Mouse (Mus musculus) heart, postnatal 14 days (tissue): ENCODE results near the gene Tll1. TPM values are rescaled to one million over a fixed set of nuclear protein-coding genes. Genes with fewer than 3 reads are reported as not detected.
"Not testable (repeated sequence)": the region's sequence is repeated elsewhere in the genome, so short reads cannot be mapped to it uniquely, and the experiment has no call there.

Source experiments
- DNase-seq, 2 experiments: peaks; one replicate each; pipeline ENCODE4 v3.0.0; 2021 to 2022
- intact Hi-C: fragments of 180-260 bp; cut with DNase I; formaldehyde crosslinking; loops from one replicate; pipeline ENCODE4 v1.15.1; 2025
- total RNA-seq, 2 experiments: library from RNA; stranded (reverse); gene quantifications; 2 replicates each; pipeline ENCODE4 v1.2.3; 2021

Tll1 gene
- total RNA-seq, 2 experiments from 2014 or later, result 1.6 to 2.3 TPM

DNA sequence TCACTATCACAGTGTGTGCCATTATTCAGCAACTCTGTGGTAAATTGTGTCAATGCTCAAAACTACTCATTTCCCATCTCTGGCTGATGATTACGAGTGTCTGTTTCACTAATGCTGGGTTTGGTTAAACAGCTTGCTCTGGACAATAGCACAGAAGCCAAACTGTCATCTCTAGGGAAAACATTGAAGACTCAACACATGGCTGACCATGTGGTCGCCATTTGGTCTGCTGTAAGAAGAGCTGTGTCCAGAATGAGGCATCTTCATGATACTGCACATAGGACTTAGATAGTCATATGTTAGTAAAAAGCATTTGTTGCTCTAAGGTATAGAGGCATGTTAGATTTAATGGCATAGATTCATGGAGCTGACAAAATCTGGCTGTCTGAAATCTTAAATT, 98.9 kb downstream of the Tll1 start:
- intact Hi-C loops, result no loop called here
- no peak for DNase-seq

DNA sequence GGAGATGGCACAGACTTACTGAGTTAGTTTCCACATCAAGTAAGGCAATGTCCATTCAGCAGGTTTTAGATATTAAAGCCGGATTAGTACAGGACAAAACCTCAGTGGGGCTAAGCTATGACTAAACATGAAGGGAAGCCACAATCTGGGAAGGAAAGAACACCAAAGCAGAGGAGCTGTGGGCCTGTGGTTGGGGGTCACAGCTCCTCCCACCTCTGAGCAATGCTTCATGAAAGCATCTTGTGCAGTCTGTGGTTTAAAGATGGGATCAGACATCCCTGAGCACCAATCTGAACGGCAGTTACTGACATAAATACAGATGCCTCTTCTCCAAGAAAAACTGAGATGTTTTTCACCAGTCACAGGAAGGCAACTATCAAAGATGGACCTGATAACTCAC, 132.7 kb downstream of the Tll1 start:
- no peak for DNase-seq
- intact Hi-C loops, result no loop called here

DNA sequence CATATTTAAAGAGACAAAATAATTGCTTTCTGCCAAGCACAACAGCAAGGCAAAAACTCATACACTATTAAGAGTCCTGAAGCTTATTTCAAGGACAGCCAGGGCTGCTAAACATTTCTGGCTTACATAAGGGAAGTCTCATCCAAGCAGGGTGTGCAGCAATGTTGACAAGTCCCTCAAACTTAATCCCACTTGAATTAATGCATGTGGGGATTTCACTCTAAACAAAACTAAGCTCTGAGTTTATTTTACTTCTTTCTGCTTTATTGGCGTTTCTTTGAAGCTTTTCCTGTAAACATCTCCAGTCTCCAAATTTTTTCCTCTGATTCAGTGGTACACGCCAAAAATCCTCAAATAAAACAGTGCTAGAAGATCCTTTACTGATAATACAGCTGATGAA, 146.2 kb downstream of the Tll1 start:
- intact Hi-C loops, result no loop called here

GRCm38 (mm10) chr8:64057571-64057970, 148.5 kb downstream of the Tll1 start:
- DNase-seq, result no peak
- intact Hi-C loops, result no loop called here

More for the DNA sequence above, 146.2 kb downstream of the Tll1 start:
- no peak for DNase-seq

- intact Hi-C loops, result no loop called here
- DNase-seq, result no peak
These were observed 157.5 kb downstream of the Tll1 start for GRCm38 (mm10) chr8:64048556-64048955.

DNA sequence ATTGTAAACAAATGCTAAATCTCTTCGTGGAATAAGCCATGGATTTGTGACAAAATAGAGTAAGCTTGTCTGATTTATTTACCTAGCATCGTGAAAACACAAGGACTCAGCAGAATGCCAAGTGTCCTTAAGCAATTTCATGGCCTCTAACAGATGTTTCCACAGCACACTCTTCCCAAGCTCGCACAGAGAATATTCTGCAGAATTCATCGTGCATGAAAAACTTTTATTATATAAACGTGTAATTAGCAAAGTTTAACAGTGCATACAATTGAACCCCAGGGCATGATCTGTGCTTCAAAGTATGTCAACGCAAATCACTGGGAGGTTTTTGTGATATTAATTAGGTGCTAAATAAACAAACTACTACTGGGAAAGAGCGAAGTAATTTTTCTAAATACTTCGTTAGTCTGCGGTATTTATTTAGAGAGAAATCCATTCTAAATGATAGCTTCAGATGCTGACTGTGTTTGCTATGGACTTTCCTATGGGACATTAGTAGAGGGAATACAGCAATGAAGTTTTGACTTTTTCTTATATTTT, 158.0 kb downstream of the Tll1 start:
- no peak for DNase-seq
- intact Hi-C loops, result no loop called here

- DNase-seq, result no peak
- intact Hi-C loops, result no loop called here
These were observed 164.7 kb downstream of the Tll1 start for GRCm38 (mm10) chr8:64041303-64041884.

DNA sequence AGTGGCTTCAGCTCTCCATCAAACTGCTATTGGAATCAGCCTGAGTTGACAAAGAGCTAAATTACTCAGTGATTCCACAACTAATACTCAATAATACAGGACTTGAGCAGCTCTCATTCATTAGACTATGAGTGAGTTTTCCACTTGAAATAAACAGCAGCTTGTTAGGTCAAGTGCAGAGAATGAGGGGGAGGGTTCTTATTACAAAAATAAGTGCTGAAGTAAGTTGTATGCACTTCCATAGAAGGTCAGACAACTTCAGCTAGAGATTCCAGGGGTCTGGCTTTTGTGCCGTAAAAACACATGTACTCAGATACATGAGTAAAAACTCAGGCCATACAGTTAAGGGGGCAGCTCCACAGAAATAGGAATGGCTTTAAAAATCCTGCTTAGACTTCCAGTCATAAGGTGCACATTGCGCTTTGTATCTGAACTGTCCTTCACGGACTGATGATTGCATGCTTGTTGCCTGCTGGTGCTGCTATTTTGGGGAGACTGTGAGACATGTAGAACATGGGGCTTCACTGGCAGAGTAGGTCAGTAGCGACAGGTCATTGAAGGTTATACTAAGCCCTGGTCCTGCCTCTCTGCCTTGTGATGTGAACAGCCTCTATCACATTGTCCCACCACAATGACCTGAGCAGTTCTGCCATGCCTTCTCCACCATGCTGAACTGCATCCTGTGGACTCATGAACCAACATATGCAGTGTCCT, 175.2 kb downstream of the Tll1 start:
- intact Hi-C loops, result no loop called here
- DNase-seq, result no peak

DNA sequence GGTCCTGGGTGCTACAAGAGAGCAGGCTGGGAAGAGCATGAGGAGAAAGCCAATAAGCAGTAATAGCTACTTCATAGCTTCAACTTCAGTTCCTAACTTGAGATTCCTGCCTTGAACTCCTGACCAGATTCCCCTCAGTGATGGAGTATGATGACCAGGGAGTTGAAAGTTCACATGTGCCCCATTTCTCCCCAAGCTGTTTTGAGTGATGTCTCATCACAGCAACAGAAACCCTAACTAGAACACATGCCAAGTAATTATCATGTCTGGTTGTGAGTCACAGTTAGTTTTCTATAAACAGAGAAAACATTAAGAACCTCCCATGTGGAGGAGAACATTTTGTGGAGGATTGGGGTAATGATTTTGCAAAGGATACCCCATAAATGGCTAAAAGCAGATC, 176.0 kb downstream of the Tll1 start:
- intact Hi-C loops, result no loop called here
- no peak for DNase-seq

DNA sequence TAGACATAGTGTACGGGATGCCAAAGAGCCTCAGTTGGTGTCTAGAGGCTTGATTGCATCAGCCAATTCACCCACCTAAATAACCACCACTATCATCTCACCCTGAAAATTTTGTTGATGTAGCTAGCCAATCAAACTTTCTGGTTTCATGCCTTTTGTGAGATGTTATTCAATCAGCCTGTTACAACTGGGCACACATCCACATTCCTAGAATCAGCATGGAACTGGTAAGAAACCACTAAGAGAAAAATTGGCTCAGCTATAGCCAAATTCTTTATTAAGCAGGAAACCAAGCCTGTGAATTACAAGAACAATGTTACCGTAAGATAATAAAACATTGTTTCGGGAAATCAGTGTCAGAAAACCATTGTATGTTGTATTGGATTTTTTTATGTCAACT, 176.5 kb downstream of the Tll1 start:
- DNase-seq, result no peak
- intact Hi-C loops, result loop anchor here (5.0 to 10.0 kb wide), 3 partner anchors 175 to 915 kb away; partner anchors contain the start of genes Tll1 and Tmem192

- intact Hi-C loops, result loop anchor here (1.0 to 10.0 kb wide), 3 partner anchors 180 to 920 kb away; partner anchors contain the start of genes Tll1 and Tmem192
- no peak for DNase-seq
These were observed 181.7 kb downstream of the Tll1 start for GRCm38 (mm10) chr8:64024359-64024758.

GRCm38 (mm10) chr8:64023579-64023978, 182.5 kb downstream of the Tll1 start:
- intact Hi-C loops, result loop anchor here (10.0 kb wide), 2 partner anchors 181 to 921 kb away; partner anchors contain the start of genes Tll1 and Tmem192
- peak in 1 of 2 experiments; percentile 8 for DNase-seq

DNA sequence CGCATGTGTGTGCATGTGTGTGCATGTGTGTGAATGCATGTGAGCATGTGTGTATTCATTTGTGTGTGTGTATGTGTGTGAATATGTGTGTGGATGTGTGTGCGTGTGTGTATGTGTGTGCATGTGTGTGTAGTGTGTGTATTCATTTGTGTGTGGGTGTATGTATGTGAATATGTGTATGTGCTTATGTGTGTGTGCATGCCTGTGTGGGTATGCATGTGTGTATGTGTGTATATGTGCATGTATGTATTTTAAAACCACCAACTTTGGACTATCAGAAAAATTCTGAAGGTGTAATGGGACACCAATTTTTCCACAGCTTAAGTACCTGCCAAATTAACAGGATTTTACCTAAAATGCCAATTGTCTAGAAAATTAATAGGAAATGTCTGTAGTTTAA, 183.0 kb downstream of the Tll1 start:
- DNase-seq, result no peak
- intact Hi-C loops, result loop anchor here (10.0 kb wide), 2 partner anchors 182 to 922 kb away; partner anchors contain the start of genes Tll1 and Tmem192

- DNase-seq, intact Hi-C loops: not testable (repeated sequence)
These were observed 235.3 kb downstream of the Tll1 start for GRCm38 (mm10) chr8:63970612-63971391.
